Mouse (Mus musculus) testis, postnatal 14 days (tissue): Measurements from ENCODE around the gene Pnn.

ENCODE experiments used
- DNase-seq: peaks from one replicate; pipeline ENCODE4 v3.0.0; 2021; ENCODE audit warnings: low spot score

Pnn gene

DNA sequence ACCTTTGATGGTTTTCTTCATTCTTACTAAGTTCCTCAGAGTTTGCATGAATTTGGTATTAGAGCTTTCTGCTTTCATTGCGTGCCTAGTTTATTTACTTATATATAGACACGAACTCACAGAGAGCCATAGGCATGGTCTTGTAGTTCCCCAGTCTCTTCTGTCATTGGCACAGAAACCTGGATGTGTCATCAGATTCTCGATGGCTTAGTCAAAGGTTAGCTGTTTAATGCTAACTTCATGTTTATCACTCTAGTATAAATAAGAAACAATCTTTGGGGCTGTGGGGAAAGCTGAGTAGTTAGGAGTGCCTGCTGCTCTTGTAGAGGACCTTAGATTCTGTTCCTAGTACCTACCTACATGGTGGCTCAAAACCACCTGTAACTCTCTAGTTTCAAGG lies 10.3 kb downstream of the Pnn start:
- DNase-seq, result no peak

DNA sequence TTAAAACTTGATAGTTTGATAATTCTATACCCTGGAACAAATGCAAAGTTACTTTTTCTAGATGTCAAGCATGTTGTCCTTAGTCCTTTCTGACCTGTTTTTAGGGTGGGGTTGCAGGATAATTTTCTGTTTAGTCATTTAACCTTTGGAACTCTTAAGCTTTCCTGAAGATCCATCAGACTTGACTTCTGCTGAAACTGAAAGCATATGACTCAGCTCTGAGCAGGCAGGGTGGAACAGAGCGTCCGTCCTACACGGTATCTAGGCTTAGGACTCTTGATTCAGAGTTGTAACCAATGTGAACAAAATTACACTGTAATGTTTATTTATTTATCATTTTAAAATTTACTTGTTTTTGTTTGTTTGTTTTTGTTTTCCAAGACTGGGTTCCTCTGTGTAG lies 11.2 kb downstream of the Pnn start:
- DNase-seq, result no peak

DNA sequence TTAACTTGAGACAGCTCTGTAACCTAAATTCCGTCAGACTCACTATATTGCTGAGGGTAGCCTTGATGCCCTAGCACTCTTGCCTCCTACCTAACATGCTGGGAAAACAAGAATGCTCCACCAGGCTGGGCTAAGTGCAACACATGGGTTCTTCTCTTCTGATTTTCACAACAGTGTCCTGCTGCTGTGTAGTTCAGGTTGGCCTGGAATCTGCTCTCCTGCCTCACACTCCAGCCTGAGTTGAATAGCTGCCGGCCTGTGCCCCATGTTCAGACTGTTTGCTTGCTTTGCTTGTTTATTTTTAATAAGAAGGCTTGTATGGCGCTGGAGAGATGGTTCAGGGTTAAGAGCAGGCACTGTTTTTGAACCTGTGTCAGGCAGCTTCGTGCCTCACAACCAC lies 13.8 kb downstream of the Pnn start:
- no peak for DNase-seq

DNA sequence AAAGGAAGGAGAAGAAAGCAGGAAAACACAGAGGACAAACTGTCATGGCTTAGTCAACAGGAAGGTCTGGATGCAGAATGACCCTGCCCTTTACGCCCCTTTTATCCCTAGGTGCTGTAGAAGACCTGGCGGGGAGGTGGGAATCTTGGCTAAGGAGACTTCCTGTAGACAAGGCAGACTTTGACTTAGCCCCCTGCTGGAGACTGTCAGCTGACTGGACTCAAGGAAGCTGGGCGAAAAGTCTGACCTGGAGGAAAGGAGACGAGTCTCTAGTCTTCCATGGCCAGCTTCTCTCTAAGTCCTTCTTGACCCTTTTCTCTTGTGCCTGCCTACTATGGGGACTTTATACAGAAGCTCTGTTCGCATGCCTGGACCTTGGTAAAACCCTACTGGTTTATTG lies 17.8 kb downstream of the Pnn start:
- DNase-seq, result no peak

DNA sequence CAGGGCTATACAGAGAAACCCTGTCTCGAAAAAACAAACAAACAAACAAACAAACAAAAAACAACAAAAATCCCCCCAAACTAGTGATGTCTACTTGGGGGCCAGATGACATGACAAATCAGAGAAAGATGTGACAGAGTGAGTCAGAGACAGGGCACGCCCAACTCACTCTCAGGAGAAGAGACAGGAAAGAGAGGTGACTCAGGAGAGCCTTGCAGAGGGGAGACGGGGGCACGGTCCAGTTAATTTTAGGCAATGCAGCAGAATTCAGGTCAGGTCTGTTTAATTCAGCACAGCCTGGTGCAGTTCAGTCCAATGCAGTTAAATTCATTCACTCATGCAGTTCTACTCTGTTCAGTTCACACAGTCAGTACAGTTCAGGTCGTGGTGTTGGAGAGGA lies 19.5 kb downstream of the Pnn start:
- no peak for DNase-seq

GRCm38 (mm10) chr12:59093543-59093942 lies 26.9 kb downstream of the Pnn start:
- DNase-seq, result no peak

DNA sequence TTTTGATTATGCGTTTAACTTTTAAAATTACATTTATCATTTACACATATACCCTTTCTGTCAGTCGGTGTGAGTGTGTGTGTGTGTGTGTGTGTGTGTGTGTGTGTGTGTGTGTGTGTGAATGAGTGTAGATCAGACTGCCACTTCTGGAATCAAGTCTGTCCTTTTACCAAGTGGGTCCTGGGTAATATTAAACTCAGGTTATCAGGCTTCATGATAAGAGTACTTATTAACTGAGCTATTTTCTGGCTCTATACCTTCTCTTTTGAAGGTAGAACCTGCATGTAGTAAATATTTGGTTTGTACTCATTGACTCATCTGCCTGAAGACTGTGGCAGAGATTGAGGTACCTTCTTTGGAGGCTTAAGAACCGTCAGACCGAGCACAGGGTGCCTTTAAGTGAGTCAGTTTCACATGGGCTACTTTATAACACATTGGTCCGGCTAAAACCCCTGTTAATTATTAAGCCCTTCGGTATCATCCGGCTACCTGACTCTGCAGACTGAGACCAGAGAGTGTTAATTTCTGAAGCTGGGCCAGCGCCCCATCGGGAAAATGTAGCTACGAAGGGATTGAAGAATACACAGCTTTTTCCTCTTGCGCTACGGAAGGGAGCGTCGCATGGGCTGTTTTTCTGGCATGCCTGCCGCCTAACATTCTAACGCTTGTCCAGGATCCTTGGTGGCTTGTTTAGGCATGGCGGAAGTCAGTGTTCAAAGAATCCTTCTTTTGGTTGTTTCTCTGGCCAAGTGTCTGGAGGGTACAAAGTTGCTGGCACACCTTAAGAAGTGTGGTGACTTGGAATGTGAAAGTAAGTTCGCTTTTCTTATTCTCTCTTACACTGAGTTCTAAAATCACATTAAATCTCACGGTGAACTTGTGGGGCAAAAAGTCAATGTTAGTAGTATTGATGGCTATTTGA lies 28.7 kb downstream of the Pnn start, which contains the start of gene Mia2:
Mia2 (plus strand) TSS at position 696 of the 922 bp plus-strand sequence.
- DNase-seq, result peak; percentile 12

DNA sequence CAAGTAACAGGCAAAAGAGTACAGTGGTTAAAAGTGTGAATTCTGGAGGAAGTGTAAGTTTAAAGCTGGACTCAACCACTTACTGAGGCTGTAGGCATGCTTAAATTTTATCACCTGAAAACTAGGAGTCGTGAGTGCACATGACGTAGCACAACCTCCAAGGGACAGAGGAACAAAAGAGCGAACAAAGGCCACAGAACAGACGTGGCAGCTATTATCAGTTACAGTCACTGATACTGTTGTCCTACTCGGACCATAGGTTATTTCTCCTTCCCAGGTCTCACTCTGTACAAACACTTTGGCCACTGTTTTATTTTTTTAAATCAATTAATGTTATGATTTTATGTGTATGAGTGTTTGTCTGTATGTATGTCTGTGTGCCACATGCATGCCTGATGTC lies 38.1 kb downstream of the Pnn start:
- no peak for DNase-seq

DNA sequence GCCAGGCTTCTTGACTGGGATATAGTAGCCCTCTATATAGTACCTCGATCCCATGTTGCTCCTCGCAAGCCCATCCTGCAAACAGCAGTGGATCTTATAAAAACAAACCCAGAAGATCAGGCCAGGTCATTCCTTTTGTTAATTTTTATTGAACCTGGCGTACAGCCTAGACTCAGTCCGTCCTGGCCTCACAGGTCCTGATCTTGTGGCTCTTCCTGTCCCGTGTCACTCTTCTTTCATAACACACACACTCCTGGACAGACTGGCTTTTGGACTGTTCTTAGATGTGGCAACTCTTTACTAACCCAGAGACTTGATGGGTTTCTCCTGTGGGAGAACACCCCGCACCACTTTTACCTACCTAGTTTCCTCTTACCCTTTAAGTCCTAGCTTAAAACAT lies 39.2 kb downstream of the Pnn start:
- no peak for DNase-seq

DNA sequence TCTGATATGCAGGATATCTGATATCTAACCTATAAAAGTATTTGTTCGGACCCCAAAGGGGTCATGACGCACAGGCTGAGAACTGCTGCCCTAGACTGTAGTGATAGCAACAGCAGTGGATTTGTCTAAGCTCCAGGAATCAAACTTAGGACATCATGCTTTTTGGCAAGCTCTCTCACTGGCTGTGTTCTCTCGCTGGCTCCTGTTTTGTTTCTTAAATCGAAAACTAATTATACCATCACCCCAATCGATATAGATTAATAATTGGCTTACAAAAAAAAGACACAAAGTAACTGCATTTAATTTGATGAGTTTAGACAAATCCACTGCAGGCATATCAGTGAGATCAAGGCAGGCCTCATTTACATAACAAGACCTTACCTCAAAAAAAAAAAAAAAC lies 39.8 kb downstream of the Pnn start:
- DNase-seq, result no peak

GRCm38 (mm10) chr12:59107926-59108325 lies 41.2 kb downstream of the Pnn start:
- DNase-seq, result no peak

DNA sequence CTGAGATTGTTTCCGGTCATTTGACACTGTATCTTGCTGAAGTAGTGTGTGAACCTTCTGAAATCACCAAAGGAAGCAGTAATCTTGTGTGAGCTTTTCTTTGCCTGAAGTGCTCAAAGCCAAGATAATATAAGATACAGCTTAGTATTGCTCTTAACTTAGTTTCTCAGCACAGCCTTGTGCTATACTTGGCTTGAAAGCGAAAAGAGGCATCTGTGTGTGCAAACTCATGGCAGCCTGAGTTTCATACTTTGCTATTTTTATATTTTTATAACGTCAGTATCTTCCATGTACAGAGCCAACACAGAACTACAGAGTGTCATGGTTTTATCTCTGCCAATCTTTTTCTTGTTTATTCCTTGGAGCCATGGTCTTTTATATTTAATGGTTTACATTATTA lies 50.5 kb downstream of the Pnn start:
- no peak for DNase-seq
